Mouse (Mus musculus): Measurements from ENCODE around the gene 1810024B03Rik.

DNA sequence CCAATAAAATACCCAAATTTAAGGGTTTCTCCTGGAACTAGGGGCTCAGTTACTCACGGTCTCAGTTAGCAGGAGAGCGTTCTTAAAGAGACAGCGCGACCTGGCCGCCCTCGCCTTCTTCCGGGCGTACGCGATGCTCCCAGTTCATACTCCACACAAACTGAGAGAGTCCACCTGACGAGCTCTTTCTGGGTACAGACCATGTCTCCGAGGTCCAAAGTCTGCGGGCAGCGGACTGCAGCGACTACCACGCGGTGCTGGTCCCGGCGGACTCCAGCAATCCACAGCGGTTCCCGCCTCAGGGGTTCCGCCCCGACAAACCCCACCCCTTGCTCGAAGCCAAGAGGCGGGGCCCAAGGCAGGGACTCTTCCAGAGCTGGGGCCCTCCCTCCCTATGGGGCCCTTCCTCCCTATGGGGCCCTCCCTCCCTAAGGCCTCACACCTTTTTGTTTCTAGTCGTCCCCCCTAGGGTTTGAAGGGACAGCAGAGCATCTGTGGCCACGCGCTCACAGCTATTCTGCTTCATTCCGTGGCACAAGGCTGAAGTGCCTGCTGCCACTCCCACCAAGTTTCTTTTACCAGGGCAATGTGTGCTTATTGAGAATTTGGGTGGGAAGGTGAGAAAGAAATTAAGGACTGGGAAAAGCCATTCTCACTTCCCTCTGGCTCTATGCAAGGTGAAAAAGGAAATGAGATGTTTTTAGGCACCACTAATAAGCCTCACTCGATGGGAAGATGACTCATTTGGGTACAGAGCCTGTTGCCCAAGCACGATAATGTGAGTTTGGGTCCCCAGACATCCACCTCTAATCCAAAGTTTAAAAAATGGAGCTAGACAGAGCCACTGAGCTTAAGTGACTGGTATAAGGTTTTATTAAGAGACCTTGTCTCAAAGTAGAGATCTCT is 64.7 kb downstream of the 1810024B03Rik start, which contains the start of gene Itpripl1:
- TF ChIP-seq USF1 (IDR thresholded peaks at IDR 0.05; ENCODE audit: low read depth) (no peak), POLR2A (IDR thresholded peaks at IDR 0.05; ENCODE audit: insufficient read length, low read depth) (peak; percentile 54), SRF (IDR thresholded peaks at IDR 0.05; ENCODE audit: control insufficient read depth, insufficient read length, low read depth) (no peak), MYOD1 (IDR thresholded peaks at IDR 0.05; ENCODE audit: control insufficient read depth in 1 of 3, insufficient read length in 2 of 3, low read depth in 2 of 3) (no peak)
